Mouse (Mus musculus) heart, postnatal 25 days (tissue): ENCODE data around the gene Olfr117. TPM values are rescaled to one million over a fixed set of nuclear protein-coding genes. Genes with fewer than 3 reads are reported as not detected.
"Not testable (repeated sequence)": the region's sequence is repeated elsewhere in the genome, so short reads cannot be mapped to it uniquely, and the experiment has no call there.

Source experiments
- DNase-seq: peaks from one replicate; pipeline ENCODE4 v3.0.0; 2022; ENCODE audit warnings: low spot score
- intact Hi-C: fragments of 180-260 bp; cut with DNase I; formaldehyde crosslinking; loops from one replicate; pipeline ENCODE4 v1.15.1; 2025
- total RNA-seq, 2 experiments: library from RNA; stranded (reverse); gene quantifications; 2 replicates each; pipeline ENCODE4 v1.2.3; 2021

The Olfr117 gene
- not detected for total RNA-seq

DNA sequence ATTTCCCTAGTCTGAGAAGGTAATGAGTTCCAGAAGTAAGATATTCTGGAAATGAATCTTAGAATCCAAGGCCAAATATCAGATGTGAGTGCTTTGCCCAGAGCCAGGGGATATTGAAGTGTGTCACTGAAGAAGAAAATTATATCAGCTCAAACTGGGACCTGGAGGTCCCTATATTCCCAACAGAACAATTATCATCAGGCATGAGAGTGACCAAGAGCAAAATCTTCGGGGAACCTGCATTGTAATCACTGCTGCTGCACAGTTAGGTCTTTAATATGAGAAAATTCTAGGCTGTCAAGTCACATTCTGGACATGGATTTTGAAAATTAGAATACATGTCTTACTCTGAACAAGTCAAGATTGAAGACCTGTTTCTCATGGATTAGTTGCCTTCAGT, at the start of gene Olfr117:
TSS of gene Olfr117 (minus strand) at position 101 of the 400 bp plus-strand sequence.
- intact Hi-C loops: no loop called here
- DNase-seq: no peak

DNA sequence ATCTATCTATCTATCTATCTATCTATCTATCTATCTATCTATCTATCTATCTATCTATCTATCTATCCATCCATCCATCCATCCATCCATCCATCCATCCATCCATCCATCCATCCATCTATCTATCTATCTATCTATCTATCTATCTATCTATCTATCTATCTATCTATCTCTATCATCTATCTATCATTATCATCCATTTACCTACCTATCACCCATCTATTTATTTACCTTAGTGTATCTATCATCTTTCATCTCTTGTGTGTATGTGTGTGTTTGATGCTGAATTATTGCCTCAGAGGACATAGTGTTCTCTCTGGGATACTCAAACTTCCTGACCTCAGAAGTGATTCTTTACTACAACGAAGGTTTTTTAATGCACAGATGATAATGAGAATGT, 32.7 kb upstream of the Olfr117 start, which contains the start of gene Olfr119:
TSS of gene Olfr119 (plus strand) at position 301 of the 400 bp plus-strand sequence.
- not testable (repeated sequence) for DNase-seq

DNA sequence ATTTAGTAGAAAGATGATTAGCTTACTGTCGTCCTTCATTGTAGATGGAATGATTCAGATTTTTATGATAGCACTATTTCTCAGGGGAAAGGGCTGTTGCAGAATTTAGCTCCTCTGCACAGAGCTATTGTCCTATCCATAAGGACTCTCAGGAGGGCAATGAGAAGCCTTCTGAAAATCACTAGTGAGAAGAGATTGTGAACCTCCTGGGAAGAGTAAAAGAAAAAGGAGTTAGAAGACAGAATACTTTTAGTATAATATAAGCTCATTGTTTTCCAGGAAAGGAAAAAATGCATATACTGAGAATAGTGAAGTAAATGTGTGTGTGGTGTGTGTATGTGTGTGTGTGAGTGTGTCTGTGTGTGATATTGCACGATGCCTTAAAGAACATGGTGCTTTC, 3.1 kb upstream of the Olfr117 start, which contains the start of gene Olfr118:
TSS of gene Olfr118 (plus strand) at position 301 of the 400 bp plus-strand sequence.
- intact Hi-C loops: no loop called here
- DNase-seq: no peak

More for the DNA sequence above, 32.7 kb upstream of the Olfr117 start, which contains the start of gene Olfr119:
- intact Hi-C loops: not testable (repeated sequence)

DNA sequence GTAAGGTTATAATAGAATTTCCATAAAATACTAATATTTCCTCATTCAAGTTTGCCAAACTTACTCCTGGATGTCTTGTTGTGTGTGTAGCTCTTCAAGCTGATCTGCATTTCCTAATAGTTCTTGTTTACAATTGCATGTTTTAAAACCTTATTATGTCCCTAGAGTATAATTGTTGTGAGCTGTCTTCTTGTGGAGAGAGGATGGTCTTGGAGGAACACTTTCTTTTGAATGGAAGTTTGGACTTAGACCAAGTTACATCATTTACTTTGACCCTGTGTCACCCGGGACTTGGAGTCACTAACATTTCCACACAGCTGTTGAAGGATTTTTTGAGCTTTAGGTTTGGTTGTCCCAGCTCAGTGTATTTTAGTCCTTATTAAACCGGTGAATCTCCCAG, 36.6 kb downstream of the Olfr117 start, which contains the start of the genes Olfr115 and Olfr116:
TSS of gene Olfr115 (minus strand) at position 101 of the 400 bp plus-strand sequence.
TSS of gene Olfr116 (minus strand) at position 191 of the 400 bp plus-strand sequence.
- intact Hi-C loops: no loop called here
- no peak for DNase-seq

Other genes with a start within 250 kb of the Olfr117 start
- gene Olfr108, start 218.3 kb downstream of the Olfr117 start, total RNA-seq: not detected
- gene Olfr109, start 204.9 kb downstream of the Olfr117 start, total RNA-seq: not detected
- not detected for gene H2-M2, start 180.2 kb downstream of the Olfr117 start, total RNA-seq
- not detected for gene Olfr110, start 171.3 kb downstream of the Olfr117 start, total RNA-seq
- gene Olfr111, start 155.8 kb downstream of the Olfr117 start, total RNA-seq: not detected
- not detected for gene Olfr112, start 94.3 kb downstream of the Olfr117 start, total RNA-seq
- not detected for gene Olfr113, start 86.1 kb downstream of the Olfr117 start, total RNA-seq
- not detected for gene Olfr114, start 71.0 kb downstream of the Olfr117 start, total RNA-seq
- not detected for gene Olfr115, start 36.7 kb downstream of the Olfr117 start, total RNA-seq
- gene Olfr116, start 36.6 kb downstream of the Olfr117 start, total RNA-seq: not detected
- gene Olfr118, start 3.2 kb upstream of the Olfr117 start, total RNA-seq: not detected
- not detected for gene Olfr119, start 32.8 kb upstream of the Olfr117 start, total RNA-seq
- gene Olfr120, start 58.0 kb upstream of the Olfr117 start, total RNA-seq: not detected
- not detected for gene Olfr121, start 85.1 kb upstream of the Olfr117 start, total RNA-seq
- gene Olfr122, start 104.8 kb upstream of the Olfr117 start, total RNA-seq: not detected
- gene Olfr123, start 129.7 kb upstream of the Olfr117 start, total RNA-seq: not detected
- gene Olfr124, start 136.1 kb upstream of the Olfr117 start, total RNA-seq: not detected
- gene Olfr125, start 169.2 kb upstream of the Olfr117 start, total RNA-seq: not detected
- gene Olfr126, start 183.7 kb upstream of the Olfr117 start, total RNA-seq: not detected
- gene Olfr127, start 236.7 kb upstream of the Olfr117 start, total RNA-seq: not detected